Mouse (Mus musculus) adrenal gland, adult (tissue): ENCODE measurements around the gene Stoml3.

Source experiments
- DNase-seq, 2 experiments: peaks; one replicate each; pipeline ENCODE4 v3.0.0; 2022 to 2023; ENCODE audit warnings: low spot score in 1 of 2; ENCODE audit not compliant: inconsistent age in 2 of 2

The Stoml3 gene

DNA sequence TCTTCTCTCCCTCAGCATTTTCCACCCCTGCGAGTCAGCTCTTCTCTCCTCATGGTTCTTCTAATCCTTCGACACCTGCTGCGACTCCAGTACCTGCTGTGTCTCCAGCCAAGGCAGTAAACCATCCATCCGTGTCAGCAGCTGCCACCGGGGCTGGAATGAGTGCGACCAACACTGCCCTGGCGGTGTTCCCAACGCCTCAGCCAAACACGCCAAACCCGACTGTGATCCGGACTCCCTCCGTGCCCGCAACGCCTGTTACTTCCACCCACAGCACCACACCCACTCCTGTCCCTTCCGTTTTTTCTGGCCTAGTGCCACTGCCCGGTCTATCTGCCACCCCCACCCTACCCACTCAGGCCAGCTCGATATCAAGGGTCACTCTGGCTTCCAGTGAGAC, 11.0 kb upstream of the Stoml3 start:
- DNase-seq, result no peak

DNA sequence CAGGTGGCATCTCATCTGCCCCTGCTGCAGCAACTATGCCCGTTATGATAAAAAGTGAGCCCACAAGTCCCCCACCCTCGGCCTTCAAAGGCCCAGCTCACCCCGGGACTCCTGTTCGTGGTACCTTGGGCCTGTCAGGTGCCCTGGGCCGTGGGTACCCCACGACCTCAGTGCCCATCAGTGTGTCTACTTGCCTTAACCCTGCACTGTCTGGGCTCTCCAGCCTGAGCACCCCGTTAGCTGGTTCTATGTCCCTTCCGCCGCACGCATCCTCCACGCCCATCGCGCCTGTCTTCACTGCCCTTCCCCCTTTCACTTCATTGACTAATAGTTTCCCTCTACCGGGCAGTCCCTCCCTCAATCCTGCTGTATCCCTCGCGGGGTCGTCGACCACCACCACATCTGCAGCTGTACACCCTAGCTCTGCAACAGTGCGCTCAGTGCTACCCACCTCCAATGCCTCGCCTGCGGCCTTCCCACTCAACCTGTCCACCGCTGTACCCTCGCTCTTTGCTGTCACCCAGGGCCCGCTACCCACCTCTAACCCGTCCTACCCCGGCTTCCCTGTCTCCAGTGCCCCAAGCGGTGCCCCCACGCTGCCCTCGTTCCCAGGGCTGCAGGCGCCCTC, 9.9 kb upstream of the Stoml3 start:
- no peak for DNase-seq

DNA sequence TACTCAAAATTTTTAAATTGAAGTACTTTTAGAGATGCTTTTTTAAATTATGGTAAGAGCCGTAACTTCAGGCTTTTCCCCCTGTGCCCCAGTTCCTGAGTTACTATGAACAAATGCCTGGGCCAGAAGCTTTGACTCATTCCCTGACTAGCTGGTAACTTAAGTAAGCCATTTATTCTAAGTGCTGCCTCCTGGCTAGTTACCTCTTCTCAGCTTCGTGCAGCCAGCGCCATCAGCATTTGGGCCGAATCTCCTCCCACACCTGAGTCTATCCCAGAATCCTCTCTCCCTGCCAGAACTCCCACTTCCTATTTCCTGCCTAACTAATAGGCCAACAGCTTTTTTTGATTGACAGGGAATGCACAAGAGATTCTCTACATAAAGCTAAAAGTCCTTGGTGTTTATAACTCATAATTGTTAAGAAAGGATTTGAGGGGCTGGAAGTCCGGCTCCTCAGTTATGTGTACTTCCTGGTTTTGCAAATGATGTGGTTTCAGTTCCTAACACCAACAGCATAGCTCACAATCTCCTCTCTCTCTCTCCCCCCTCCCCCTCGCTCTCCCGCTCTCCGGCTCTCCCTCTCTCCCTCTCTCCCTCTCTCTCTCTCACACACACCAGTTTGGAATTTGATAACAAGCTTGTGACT, 4.9 kb upstream of the Stoml3 start:
- no peak for DNase-seq

DNA sequence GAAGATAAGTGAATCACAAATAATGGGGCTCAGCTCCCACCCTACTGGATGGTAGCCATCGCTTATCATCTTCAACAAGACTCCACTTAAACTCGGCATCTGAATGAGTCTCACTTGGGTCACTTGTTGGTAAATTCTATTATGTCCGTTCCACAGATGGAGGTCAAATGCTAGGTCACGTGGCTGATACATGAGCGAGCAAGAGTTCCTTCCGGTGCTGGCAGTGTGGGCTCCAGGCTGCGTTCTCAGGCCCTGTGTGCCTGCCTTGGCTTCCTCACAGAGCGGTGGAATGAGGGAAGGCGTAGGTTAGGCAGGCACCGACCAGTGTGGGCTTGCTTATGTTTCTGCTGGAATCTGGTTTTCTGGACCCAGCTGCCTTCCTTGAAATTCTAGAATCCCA, 1.9 kb upstream of the Stoml3 start:
- no peak for DNase-seq

DNA sequence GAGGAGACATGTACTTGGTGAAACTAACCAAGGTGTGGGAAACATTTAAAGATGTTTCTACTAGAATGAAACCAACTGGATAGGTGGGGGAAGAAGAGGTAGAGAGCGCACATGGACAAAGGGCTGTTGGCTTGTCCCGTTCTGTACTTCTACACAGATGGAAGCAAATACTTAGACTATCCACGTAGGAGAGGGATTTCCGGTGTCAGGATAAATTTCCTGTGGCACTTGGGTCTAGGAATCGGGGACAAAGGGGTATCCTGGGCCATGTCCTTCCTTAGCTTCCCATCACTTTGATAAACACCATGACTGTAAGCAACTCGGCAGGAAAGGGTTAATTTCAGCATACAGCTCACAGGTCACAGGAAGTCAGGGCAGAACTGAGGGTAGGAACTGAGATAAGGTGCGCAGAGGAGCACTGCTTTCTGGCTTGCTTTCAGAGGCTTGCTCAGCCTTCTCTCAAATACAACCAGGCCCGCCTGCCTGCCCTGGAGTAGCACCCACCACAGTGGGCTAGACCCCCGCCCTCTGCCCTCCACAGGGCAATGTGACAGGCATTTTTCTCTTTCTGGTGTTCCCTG, 1.4 kb upstream of the Stoml3 start:
- DNase-seq, result no peak

DNA sequence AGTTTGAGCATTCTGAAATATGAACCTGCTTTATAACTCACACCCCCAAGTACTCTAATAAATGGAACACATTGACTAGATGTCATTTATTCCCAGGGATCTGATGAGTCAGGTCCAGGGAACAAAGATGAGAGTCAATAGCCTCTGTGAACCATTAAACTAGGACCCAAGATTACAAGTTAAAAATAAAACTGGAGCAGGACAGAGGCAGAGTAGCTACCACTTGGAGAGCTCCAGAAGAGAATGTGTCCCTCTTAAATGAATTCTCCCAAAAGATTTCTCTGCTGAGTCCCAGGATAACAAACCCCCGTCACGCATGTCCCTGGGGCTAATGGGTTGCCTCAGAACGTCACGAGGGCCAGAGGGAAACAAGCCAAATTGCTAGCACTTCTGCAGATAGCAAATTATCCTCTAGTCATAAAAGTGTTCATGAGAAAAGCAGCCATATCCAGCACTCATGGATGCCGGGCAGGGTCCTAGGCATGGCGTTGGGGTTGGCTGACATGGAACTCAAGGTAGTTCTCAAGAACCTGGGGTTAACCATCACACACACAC, 10.0 kb downstream of the Stoml3 start:
- DNase-seq, result no peak

DNA sequence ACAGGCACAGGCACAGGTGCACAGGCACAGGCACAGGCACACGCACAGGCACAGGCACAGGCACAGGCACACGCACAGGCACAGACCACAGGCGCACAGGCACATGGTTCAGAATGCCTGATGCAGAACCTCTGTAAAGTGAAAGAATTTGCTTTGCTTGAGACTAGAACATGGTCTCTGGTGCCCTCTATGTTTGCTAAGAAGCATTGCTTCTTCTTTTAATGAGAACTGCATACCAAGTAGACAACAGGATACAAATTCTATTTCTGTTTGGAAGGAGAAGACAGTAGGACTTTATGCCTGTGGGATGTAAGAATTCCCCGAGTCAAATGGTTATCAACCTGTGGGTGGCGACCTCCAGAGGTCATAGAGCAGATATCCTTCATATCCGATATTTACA, 14.0 kb downstream of the Stoml3 start:
- no peak for DNase-seq

DNA sequence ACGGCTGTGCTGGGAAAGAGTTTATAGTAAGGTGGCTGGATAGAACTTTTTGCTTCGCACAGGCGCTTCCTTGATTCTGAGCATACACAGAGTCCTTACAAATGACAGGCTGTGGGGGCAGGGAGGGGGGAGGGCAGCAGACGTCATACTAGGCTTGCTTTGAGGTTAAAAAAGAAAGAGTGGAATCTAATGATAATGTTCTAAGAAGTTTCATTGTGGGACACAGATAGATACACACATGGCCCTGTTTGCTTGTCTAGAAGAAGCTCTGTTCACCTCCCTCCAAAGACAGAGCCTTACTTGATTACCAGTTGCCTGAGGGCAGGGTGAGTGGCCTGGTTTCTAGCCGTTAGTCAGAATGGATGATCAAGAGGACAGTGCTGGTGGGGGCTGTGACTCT, 24.6 kb downstream of the Stoml3 start:
- DNase-seq, result no peak

DNA sequence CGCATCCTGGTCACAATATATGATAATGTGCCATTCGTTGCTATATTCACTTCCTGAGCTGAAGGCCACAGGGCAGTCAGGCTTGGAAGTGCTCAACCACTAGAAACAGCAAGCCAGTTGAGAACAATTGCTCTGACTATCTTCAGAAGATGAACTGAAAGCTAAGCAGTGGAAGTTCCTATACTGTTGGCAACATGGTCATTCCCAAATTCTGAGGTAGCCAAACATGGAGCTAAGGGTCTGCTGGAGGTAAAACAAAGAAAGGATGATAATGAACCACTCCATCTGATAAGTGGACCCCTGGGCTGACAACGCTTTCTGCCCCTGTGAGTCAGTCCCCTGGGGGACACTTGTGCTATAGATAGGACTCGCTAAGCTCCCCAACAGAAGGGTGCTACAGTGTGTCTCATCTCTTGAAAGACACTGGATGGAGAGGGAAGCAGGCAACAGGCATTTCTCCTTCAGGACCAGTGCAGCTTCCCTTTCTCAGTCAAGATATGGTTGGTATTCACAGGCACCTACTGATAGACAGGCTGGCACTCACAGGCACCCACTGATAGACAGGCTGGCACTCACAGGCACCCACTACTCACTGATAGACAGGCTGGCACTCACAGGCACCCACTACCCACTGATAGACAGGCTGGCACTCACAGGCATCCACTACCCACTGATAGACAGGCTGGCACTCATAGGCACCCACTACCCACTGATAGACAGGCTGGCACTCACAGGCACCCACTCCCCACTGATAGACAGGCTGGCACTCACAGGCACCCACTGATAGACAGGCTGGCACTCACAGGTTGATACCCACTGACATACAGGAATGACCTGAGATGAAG, 26.0 kb downstream of the Stoml3 start:
- no peak for DNase-seq

DNA sequence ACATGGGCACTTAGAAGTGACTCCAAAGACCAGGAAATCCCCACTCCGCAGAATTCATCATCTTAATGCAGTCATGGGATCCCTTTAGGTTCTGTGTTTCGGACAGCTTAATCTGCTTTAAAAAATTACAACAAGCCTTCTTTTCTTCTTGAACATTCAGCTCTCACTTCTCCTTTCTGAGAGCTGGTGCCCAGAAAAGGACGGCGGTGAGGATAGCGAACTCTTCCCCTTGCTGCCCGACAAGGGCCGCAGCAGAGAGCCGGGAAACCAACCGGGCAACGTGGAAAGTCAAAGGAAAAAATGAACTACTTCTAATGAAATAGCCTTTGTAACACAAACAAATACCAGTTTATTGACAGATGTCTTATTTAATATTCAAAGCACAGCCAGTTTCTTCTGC, 34.3 kb downstream of the Stoml3 start:
- no peak for DNase-seq

DNA sequence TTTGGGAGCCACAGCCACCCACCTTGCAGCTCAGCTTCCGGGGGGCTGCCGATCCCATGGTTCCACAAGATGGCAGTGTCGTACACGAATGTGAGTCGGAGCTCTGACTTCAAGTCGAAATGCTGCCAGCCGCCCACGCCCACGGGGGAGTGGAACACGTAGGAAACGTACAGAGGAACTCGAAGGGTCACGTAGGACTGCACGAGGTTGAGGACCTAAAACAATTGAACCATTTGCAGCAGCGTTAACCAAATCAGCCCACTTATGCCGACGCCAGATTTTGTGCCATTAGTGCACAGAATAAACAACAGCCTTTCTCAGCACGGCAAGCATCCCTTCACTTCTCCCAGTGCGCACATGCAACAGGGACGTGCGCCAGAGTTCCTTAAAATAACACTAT, 37.3 kb downstream of the Stoml3 start:
- peak; percentile 40 to 81 for DNase-seq

DNA sequence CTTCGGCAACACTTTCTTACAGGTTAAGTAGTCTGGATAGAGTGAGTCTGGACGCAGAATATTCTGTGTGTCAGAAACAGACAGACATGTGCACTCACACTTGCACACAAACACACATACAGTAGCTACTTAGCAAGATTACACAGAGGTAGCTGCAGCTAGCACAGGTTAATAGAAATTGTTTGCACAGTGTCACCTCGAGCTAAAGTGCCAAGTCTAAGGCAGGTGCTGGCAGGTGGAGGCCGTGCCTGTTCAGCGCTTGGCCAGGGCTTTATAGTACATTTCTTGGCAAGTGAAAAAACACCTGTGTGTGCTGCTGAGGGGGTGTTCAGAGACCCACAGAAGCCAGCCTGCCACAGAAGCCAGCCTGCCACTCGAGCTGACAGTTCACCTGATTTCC, 41.9 kb downstream of the Stoml3 start:
- no peak for DNase-seq

DNA sequence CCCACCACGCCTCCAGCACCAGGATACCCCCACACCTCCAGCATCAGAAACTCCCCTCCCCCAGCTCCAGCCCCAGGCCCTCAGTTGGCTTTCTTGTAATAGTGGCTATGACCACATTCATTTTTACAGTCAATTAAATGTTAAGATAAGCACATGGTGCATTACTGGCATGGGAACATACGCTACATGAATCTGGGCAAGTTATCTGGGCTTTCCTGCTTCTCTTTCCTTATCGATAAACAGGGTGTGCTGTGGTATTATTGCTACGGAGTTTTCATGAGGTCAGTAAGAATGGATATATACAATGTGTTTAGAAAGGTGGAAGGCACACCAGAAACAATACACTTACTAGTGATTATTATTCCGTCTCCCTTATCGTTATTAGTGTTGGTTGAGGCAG, 43.6 kb downstream of the Stoml3 start:
- DNase-seq, result no peak

DNA sequence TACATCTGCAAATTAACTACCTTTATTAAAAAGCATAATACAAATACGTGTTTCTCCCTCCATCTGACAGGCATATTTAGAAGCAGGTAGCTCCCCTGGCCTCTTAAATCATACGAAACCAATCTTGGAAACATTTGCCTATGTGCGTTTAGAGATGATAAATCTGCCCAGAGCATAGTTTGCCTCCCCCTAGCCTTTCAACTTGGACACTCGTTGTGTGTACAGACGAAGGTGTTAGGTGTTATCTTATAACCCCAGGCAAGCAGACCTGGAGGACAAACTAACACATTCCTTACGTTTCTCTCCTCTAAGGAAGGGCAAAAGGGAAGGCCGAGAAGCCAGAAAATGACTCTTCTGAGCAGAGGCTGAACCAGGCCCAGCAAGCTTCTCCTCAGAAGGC, 64.2 kb downstream of the Stoml3 start:
- DNase-seq, result no peak

DNA sequence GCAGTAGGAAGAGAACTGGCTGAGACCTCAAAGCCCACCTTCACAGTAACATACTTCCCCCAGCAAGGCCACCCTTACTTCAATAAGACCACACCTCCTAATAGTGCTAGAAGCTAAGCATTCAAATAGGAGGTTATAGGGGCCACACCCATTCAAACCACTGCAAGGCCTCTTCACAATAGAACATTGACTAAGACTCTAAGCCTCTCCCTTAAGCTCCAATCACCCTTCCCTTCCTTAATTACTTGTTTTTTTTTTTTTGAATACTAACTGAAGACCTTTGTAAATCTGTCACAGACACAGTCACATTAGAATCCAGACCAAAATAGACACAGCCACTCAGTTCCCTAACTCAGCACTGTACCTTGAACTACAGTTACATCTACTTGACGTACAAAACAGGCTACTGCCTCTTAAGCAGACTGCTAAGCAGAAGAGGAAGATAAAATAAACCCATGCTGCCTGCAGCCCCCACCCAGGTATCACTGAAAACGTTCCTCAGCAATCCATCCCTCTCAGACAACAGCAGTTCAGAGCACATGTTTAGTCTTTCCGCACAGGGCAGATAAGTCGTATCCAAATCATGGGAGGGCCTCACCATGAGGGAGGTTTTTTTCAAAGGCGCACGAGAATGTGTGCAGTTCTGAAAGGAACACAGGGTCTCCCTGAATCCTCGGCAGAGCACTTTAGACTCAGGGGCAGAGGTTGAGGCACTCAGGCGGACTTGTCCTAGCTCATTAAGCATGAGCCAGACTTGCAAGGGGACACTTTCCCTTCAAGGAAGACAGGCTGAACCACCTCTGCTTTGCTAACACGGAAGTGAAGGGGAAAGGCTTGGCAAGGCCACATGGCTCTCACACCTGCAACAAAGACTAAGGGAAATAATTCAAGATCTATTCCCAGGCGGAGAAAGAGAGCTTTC, 66.8 kb downstream of the Stoml3 start:
- DNase-seq, result no peak

DNA sequence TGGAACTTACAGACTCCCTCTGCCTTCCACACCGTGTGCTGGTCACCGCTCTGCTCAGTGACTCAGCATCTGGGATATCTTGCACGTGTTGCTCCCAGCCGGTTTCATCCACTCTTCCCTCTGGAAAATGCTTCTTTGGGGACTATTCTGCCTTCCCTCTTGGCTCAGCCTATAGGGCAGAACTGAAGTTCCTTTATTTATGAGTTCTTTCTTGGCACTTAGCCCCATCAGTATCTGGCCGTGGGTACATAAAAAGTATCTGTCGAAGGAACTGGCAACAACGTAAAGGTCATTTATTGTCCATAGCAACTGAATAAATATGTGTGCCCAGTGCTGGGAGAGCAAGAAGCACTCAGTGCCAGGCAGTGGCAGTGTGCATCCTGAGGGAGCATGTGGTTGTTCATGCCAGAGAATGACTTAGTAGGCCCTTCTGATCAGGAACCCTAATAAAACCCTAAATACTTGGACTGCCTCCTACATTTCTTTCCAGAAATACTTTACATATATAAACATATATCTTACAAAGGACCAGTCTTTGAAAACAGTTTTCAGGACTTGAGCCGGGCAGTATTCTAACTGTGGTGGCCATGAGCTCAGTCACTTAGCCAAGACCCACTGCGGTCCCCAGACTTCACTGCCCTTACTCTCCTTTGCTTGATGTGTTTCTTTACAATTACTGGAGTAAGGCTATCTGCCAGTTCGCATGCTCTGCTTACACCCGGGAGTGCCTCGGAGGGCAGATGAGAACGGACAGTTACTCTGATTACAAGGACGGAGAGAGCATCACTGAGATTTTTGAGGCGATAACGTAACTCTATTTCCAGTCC, 69.1 kb downstream of the Stoml3 start:
- peak; percentile 10 to 37 for DNase-seq
